Mouse (Mus musculus): Measurements from ENCODE around the gene Elp5.
A peak's percentile ranks its signal among the peaks of the same experiment; 100 is the strongest.

The Elp5 gene

DNA sequence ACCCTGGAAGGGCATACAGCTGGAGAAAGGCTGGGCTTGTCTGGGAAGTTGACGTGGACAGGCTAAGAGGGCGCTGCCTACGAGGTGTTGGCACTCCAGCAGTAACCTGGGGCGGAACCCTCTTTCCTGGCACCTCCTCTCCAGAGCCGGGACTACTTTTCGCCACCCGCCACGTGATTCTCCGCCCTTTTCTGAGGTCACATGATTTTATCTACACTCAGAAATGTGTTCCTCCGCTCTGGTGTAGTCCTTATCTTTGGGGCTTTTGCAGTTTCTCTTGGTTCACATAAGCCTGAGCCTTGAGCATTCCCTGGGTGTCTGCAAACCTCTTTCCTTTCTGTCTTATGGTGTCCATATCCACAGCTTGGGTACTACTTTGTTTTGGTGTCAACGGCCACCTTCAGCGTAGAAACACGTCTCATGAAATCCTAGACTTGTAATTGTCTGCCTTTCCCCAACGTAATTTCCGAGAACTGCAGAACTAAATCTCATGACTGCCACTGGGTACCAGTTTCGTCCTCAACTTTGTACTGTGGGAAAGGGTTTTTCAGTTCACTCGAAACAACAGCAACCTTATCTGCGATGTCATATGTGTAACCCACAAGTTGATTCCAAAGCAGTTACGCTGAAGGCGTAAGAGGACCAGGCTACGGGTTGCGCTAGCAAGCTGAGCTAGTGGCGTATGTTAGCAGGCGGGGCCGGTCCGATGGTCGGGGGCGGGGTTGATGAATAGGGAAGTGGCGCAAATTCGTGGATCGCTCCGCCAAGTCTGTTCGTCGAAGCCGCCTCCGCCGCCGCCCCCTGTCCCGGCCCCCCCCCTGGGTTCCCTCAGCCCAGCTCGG lies 8.8 kb upstream of the Elp5 start, which contains the start of gene Gabarap:
TSS of gene Gabarap (plus strand) at position 294 of the 842 bp plus-strand sequence.
- peak; percentile 94 for DNase-seq

GRCm38 (mm10) chr11:69989949-69990348 lies 7.6 kb upstream of the Elp5 start:
- DNase-seq: peak; percentile 63

DNA sequence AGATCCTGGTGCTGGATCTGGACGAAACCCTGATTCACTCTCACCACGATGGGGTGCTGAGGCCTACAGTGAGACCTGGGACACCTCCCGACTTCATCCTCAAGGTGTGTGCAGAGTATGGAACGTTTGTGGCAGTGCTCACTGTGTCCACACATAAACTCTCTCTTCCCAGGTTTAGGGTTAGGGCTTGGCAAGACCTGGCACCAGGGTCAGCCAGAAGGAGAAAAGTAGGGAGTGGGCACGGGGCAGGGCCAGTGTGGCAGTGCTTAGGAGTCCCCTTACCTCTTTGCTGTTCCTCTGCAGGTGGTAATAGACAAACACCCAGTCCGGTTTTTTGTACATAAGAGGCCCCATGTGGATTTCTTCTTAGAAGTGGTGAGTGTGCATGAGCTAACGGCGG lies 2.1 kb upstream of the Elp5 start:
- no peak for DNase-seq

DNA sequence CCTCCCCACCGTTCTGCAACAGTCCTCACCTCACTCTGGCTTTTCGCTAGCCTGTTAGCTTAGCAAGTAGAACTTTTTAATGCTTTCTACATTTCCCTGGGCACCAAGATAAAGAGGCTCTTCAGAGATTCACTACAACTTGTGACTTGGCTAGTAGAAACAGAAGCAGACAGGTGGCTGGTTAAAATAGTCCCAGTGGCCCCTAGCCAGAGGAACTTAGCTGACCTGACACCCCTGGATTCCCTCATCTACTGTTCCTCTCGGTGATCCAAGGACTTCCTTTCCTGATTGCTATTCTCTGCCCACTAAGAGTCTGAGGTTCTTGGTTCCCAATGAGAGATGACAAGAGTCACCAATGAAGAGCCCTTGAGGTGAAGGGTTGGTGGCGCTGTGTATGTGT lies 1.1 kb upstream of the Elp5 start:
- no peak for DNase-seq

- DNase-seq: peak; percentile 42
Measured at GRCm38 (mm10) chr11:69982877-69983276, 560 bp upstream of the Elp5 start.

GRCm38 (mm10) chr11:69981141-69981762 lies 1.1 kb downstream of the Elp5 start, which contains the start of gene Ctdnep1:
Gene Ctdnep1, plus strand, starts transcription at chr11:69981156.
- peak; percentile 71 for DNase-seq

DNA sequence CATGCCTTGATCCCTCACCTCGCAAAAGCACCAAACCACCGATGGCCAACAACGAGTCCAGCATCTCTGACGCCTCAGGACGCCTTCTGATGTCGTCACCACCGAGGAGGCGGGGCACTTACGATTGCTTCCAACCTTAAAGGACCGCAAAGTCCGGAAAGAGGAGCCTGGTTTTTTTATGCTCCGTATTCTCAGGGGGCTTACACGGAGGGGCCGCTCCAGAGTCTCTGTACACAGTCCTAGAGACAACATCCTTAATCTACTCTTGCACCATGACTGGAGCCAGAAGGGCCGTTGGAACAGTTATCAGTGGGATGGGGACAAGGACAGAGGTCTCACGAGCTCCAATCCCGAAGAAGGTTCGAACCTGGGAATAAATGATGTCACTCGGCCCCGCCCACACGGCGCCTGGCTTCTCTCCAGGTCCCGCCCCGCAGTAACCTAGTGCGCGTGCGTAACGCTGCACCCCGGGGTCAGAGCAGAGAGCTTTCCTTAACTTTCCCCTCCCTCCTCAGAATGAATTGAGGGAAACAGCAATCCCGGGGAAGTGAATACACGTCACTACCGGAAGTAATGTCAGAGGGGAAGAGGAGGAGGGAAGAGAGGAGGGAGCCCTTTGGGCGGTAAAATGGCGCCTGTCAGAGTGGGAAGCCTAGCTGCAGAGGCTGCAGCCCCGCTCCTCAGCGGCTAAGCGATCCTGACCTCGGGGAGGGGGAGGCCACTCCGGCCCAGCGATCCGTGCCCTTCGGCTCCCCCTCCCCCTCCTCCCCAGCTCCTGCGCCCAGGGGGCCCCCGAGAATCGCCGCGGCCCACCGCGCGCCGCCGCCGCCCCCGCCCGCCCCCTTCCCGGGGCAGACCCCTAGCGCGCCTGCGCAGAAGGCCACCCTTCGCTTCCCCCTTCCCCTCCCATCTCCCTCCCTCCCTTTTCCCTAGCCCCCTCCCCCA lies 1.8 kb downstream of the Elp5 start:
- DNase-seq: peak; percentile 99

DNA sequence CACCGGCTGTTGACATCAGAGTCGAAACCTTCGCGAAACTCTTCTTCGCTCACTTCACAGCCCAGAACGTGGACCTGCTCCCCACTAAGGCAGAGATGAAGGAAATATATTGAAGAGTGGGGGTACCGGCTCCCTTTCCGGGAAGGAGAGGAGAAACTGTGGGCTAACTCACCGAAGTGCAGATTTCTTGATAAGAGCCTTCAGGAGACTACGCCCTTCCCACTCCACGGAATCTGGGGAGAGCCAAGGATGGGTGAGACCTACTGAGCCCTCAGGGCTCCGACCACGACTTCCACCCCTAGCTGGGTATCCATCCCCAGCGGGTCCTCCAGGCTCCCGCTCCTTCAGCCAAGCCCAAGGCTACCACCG lies 2.5 kb downstream of the Elp5 start:
- DNase-seq: no peak

GRCm38 (mm10) chr11:69976271-69976670 lies 6.0 kb downstream of the Elp5 start:
- no peak for DNase-seq

DNA sequence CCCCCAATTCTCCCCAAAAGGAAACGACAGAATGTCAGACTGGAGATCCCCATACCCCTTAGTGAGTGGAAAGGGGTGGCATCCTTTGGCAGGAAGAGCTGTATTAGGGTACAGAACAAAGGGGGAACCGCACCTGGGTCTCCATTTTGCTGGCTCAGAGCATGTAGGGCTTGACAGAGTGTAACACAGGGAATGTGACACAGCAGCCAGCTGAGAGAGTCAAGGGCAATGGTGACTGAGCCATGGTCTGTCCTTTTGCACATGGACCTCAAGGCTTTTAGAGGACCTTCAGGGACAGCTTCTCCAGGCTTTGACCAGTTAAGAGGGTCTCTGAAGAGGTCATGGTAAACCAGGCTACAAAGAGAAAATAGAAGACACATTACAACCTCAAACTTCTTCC lies 7.4 kb downstream of the Elp5 start:
- no peak for DNase-seq

DNA sequence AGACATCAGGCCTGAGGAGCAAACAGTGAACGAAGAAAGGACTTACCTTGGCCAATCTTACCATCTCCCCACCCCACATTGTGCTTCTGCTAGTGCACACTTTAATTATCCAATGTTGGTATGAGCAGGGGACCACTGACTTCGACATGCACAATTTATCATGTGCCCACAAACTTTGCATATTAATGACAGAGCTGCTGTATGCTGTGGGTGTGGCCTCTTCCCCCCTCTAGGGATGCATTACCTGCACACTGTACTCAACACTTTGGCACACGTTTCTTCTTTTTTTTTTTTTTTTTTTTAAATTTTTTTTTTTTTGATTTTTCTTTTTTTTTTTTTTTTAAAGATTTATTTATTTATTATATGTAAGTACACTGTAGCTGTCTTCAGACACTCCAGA lies 11.5 kb downstream of the Elp5 start:
- DNase-seq: no peak

GRCm38 (mm10) chr11:69970222-69970621 lies 12.1 kb downstream of the Elp5 start:
- DNase-seq: no peak

GRCm38 (mm10) chr11:69968793-69969192 lies 13.5 kb downstream of the Elp5 start:
- no peak for DNase-seq

DNA sequence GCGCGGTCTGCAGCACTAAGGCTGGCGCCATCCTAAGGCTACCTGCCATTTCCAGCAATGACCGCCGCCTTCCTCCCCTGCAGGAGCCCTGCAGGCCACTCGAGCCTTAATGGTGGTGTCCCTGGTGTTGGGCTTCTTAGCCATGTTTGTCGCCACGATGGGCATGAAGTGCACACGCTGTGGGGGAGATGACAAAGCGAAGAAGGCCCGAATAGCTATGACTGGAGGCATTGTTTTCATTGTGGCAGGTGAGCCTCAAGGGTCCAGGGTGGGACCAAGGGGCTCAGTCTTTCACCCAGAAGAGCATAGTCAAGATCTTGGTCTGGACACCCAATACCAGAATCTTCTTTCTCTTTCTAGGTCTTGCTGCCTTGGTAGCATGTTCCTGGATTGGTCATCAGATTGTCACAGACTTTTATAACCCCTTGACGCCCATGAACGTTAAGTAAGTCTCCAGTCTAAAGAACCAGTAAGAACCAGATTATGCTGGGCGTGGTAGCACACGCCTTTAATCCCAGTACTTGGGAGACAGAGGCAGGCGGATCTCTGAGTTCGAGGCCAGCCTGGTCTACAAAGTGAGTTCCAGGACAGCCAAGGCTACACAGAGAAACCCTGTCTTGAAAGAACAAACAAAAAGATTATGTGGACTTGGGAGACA lies 15.3 kb downstream of the Elp5 start:
- no peak for DNase-seq

DNA sequence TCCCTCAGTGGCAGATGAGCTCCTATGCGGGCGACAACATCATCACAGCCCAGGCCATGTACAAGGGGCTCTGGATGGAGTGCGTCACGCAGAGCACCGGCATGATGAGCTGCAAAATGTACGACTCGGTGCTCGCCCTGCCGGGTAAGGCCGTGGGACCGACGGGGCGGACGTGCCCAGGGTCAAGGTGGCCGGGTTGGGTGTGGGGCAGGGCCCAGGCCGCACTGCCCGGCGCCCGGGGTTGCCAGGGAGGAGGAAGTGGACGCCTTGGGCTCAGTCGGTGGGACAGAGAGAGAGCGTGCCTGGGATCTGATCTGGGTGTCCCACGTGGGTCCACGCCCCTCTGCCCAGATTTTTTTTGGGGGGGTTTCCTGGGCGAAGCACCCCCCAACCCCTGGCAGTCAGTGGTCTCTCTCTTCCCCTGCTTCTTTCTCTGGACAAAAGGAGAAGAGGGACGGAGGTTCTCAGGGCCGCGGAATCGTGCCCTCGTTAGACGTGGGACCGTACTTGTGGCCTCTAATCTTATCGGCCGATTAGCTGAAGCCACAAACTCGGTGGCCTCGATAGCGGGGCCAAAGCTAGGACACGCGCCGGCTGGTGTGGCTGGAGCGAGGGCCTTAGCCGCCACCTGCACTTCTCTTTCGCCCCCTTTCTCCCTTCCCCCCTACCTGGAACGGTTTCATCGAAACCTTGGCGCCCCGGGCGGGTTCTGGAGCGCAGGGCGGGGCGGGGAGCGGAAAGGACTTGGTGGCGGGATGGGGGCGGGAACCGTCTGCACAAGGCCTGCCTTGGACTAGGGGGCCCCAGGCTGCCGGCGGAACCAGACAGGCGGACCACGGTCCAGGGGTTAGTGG lies 16.1 kb downstream of the Elp5 start:
- no peak for DNase-seq

- DNase-seq: no peak
Measured at GRCm38 (mm10) chr11:69965271-69966005, 16.9 kb downstream of the Elp5 start.

- no peak for DNase-seq
Measured at GRCm38 (mm10) chr11:69964650-69965270, 17.6 kb downstream of the Elp5 start, which contains the start of gene Cldn7. Gene Cldn7, plus strand, starts transcription at chr11:69964779.

DNA sequence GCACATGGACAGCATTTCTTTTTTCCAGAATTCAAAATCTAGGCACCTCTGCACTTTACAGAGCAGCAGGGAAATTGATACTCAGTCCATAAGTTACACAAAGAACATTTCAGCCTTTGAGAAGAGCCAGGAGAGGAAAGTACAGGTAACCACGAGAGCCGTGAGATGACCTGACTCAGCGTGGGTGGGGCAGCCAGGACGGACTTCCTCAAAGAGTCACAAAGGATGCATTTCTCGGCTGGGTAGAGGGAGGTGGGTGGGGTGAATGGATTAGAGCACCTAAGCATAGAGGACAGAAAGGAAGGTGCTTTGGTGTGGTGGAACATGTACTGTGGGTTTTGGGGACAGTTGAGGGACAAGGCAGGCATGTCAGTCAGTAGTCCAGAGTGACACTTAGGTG lies 20.5 kb downstream of the Elp5 start:
- DNase-seq: no peak

DNA sequence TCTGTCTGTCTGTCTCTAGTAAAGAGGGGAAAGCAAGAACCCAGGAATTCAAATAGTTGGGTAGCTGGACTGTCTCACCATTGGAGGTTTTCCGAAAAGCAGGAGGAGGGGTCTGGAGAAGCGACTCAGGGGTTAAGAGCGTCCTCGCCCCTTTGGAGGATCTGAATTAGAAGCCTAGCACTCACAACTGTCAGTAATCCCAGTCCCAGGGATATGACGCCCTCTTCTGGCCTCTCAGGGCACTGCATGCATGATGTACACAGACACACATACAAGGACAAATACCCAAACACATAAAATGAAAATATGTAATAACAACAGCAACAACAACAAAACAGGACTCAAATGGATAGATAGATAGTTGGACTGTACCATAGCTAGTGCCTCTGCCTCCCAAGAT lies 21.7 kb downstream of the Elp5 start:
- no peak for DNase-seq

GRCm38 (mm10) chr11:69956218-69956617 lies 26.1 kb downstream of the Elp5 start:
- no peak for DNase-seq

All from cerebellum, adult 11-12 months (tissue).